In genomic region chr3:38283687-38284124, GRCm38 (mm10) we compare ENCODE assay signal across 9 mouse cellular contexts.
DNase-seq lines count a peak whose midpoint lies in the region; ATAC-seq and TF ChIP-seq lines count a peak whose summit lies in the region.
"Had no signal": no experiment of that assay in that cellular context is flagged by ENCODE, and none has a peak within 500 bp of the region (broad histone marks: within the 10 kb centered on the region; RNA-seq: fewer than 3 reads in every experiment).

No protein-coding gene starts in this region.

- WGBS in liver, embryonic 11.5 days, result 11% methylated on average over 11 of the region's 11 CpGs
- WGBS in stomach, embryonic 16.5 days, result 26% methylated on average over 11 of the region's 11 CpGs
- 65% methylated on average over 11 of the region's 11 CpGs for WGBS in cerebellum, adult 2 months

- H3K27me3 ChIP-seq in liver, embryonic 11.5 days (replicated peaks; ENCODE audit: control insufficient read depth, insufficient read depth, low read length), result no peaks in the 10 kb centered on the region
- H3K27me3 ChIP-seq in stomach, embryonic 16.5 days (ENCODE audit: control insufficient read depth, insufficient read depth, low read length), result no peaks in the 10 kb centered on the region
- no peaks in the 10 kb centered on the region for H3K27me3 ChIP-seq in cerebellum, adult 2 months (ENCODE audit: control insufficient read depth, insufficient read depth, low read length)
- H3K27me3 ChIP-seq: embryonic facial prominence, embryonic 15.5 days had no signal

- no peaks in the 10 kb centered on the region for H3K9me3 ChIP-seq in liver, embryonic 11.5 days (ENCODE audit: control insufficient read depth, low read length)
- H3K9me3 ChIP-seq in stomach, embryonic 16.5 days (replicated peaks; ENCODE audit: control insufficient read depth, low read length), result no peaks in the 10 kb centered on the region
- H3K9me3 ChIP-seq: embryonic facial prominence, embryonic 15.5 days had no signal

- TF ChIP-seq CTCF in cerebellum, adult 2 months (IDR thresholded peaks at IDR 0.05; ENCODE audit: borderline replicate concordance, insufficient read depth, low read depth, low read length), result no peak

- ATAC-seq in liver, embryonic 11.5 days (replicated peaks; ENCODE audit: low FRiP score), result 0 out of 2 replicates have a peak, but pooled peaks have one; percentile 15
- peak; percentile 37; the same call in 1 of the 2 replicates for ATAC-seq in stomach, embryonic 16.5 days (ENCODE audit: insufficient read depth, low FRiP score)

- H3K27ac ChIP-seq in liver, embryonic 11.5 days (ENCODE audit: low read depth, low read length), result no peak overlapping the region
- peak overlapping the region; percentile 26; the same call in 1 of the 2 replicates for H3K27ac ChIP-seq in stomach, embryonic 16.5 days (ENCODE audit: low read length)
- H3K27ac ChIP-seq in cerebellum, adult 2 months (ENCODE audit: insufficient read depth, low read length), result no peak overlapping the region
- H3K27ac ChIP-seq: embryonic facial prominence, embryonic 15.5 days had no signal

- no peak overlapping the region for H3K4me2 ChIP-seq in liver, embryonic 11.5 days
- H3K4me2 ChIP-seq in stomach, embryonic 16.5 days (ENCODE audit: low read depth, low read length), result no peak overlapping the region; the same call in 1 of the 2 replicates
- H3K4me2 ChIP-seq: embryonic facial prominence, embryonic 15.5 days had no signal

- DNase-seq in CD4-positive helper T cell, adult 2 months (ENCODE audit: low read depth, low spot score), result peak; percentile 60
- DNase-seq in T-cell, adult 2 months (ENCODE audit: low spot score), result peak; percentile 77
- DNase-seq in heart, postnatal 25 days (ENCODE audit: low spot score), result peak; percentile 42
- DNase-seq in liver, embryonic 11.5 days (ENCODE audit: low spot score), result peak; percentile 45
- no peak for DNase-seq in cerebellum, adult 18-20 months
- DNase-seq in cerebellum, adult 2 months, result no peak
- no peak for DNase-seq in spleen, postnatal 14 days (ENCODE audit: low spot score in 2 of 2)

- H3K36me3 ChIP-seq in liver, embryonic 11.5 days (ENCODE audit: control insufficient read depth, insufficient read depth, low read length), result no peaks in the 10 kb centered on the region
- no peaks in the 10 kb centered on the region for H3K36me3 ChIP-seq in stomach, embryonic 16.5 days (ENCODE audit: control insufficient read depth, insufficient read depth, low read length)
- H3K36me3 ChIP-seq: embryonic facial prominence, embryonic 15.5 days had no signal

- H3K4me1 ChIP-seq in liver, embryonic 11.5 days (replicated peaks; ENCODE audit: control insufficient read depth, insufficient read depth, low read length), result peaks cover 4% of the 10 kb centered on the region; the same call in 1 of the 2 replicates
- H3K4me1 ChIP-seq in stomach, embryonic 16.5 days (ENCODE audit: control insufficient read depth, insufficient read depth, low read length), result 0 out of 2 replicates have a peak, but pooled peaks cover 3% of the 10 kb centered on the region
- H3K4me1 ChIP-seq in cerebellum, adult 2 months (ENCODE audit: control insufficient read depth, insufficient read depth, low read length), result no peaks in the 10 kb centered on the region
- H3K4me1 ChIP-seq: embryonic facial prominence, embryonic 15.5 days had no signal

- H3K4me3 ChIP-seq in liver, embryonic 11.5 days (ENCODE audit: low read depth, low read length), result no peak overlapping the region
- H3K4me3 ChIP-seq in stomach, embryonic 16.5 days (replicated peaks; ENCODE audit: low read length), result no peak overlapping the region
- no peak overlapping the region for H3K4me3 ChIP-seq in cerebellum, adult 2 months (replicated peaks; ENCODE audit: insufficient read depth, low read depth, low read length)
- H3K4me3 ChIP-seq: embryonic facial prominence, embryonic 15.5 days had no signal

- TF ChIP-seq POLR2A in cerebellum, adult 2 months (IDR thresholded peaks at IDR 0.05; ENCODE audit: borderline replicate concordance, insufficient read depth, low read length), result no peak

- intact Hi-C loops in heart, postnatal 25 days (cut with DNase I), result no loop called here

- H3K9ac ChIP-seq in liver, embryonic 11.5 days (ENCODE audit: low read depth, low read length), result no peak overlapping the region
- H3K9ac ChIP-seq in stomach, embryonic 16.5 days (ENCODE audit: low read length), result no peak overlapping the region
- H3K9ac ChIP-seq: embryonic facial prominence, embryonic 15.5 days had no signal

Comparison
In these comparisons a context has a peak if more than half of its experiments do, and no peak if none do; other contexts are left out.
1. DNase-seq: peak in CD4-positive helper T cell, adult 2 months (single experiment), T-cell, adult 2 months (single experiment), heart, postnatal 25 days (single experiment) and liver, embryonic 11.5 days (single experiment); none in cerebellum, adult 18-20 months (0 of 2), cerebellum, adult 2 months (0 of 2) and spleen, postnatal 14 days (0 of 2).